Mouse (Mus musculus): Measurements from ENCODE around the gene Chrna9. TPM values are rescaled to one million over a fixed set of nuclear protein-coding genes. Genes with fewer than 3 reads are reported as not detected.

Gene Chrna9
- polyA plus RNA-seq (2012; rRNA removed) (0.45 and 0.69 TPM in 2 replicates), polyA plus RNA-seq (2014; fragmentation: Nextera tagmentation; extraction: Ambion mirVana) (0.33 TPM in 1 of 2 replicates, not detected in the other)

GRCm38 (mm10) chr5:65934783-65935182 is at the start of gene Chrna9:
Chrna9 (plus strand) TSS chr5:65934921.
- Histone ChIP-seq H3K27me3 (ENCODE audit: control insufficient read depth, insufficient read depth, low read length) (no peaks in the 10 kb centered on the region), H3K9me3 (ENCODE audit: control insufficient read depth, low read length) (no peaks in the 10 kb centered on the region), H3K4me2 (replicated peaks; ENCODE audit: low read depth, low read length, severe bottlenecking) (no peak within 1 kb of the TSS), H3K36me3 (ENCODE audit: control insufficient read depth, insufficient read depth, low read length) (no peaks in the 10 kb centered on the region), H3K27ac (replicated peaks; ENCODE audit: low read depth, low read length) (no peak within 1 kb of the TSS), H3K4me1 (ENCODE audit: control insufficient read depth, insufficient read depth, low read length) (no peaks in the 10 kb centered on the region), H3K4me3 (replicated peaks; ENCODE audit: low read length) (no peak within 1 kb of the TSS), H3K9ac (ENCODE audit: low read depth, low read length, severe bottlenecking) (no peak within 1 kb of the TSS)
- ATAC-seq (ENCODE audit: low FRiP score, low read depth) (no peak), DNase-seq (ENCODE audit: low spot score) (no peak)
- 91% methylated on average over 5 of the region's 5 CpGs for WGBS
- TF ChIP-seq POLR2A (IDR thresholded peaks at IDR 0.05; ENCODE audit: borderline replicate concordance, extremely low read depth, insufficient read depth, insufficient read length) = no peak

- no peak overlapping the region for H3K4me3 ChIP-seq (replicated peaks; ENCODE audit: low read length)
- H3K4me2 ChIP-seq (replicated peaks; ENCODE audit: low read depth, low read length, severe bottlenecking) = no peak overlapping the region
- no peak overlapping the region for H3K9ac ChIP-seq (ENCODE audit: low read depth, low read length, severe bottlenecking)
- no peak overlapping the region for H3K27ac ChIP-seq (replicated peaks; ENCODE audit: low read depth, low read length)
- DNase-seq (ENCODE audit: low spot score) (no peak), ATAC-seq (ENCODE audit: low FRiP score, low read depth) (no peak)
- H3K4me1 ChIP-seq (ENCODE audit: control insufficient read depth, insufficient read depth, low read length) = peaks cover 4% of the 10 kb centered on the region; the same call in 1 of the 2 replicates
- H3K36me3 ChIP-seq (ENCODE audit: control insufficient read depth, insufficient read depth, low read length) = no peaks in the 10 kb centered on the region
- TF ChIP-seq POLR2A (IDR thresholded peaks at IDR 0.05; ENCODE audit: borderline replicate concordance, extremely low read depth, insufficient read depth, insufficient read length) = no peak
- no peaks in the 10 kb centered on the region for H3K9me3 ChIP-seq (ENCODE audit: control insufficient read depth, low read length)
- H3K27me3 ChIP-seq (ENCODE audit: control insufficient read depth, insufficient read depth, low read length) = no peaks in the 10 kb centered on the region
- 89% methylated on average over 15 of the region's 15 CpGs for WGBS
Measured at GRCm38 (mm10) chr5:65885699-65886443, 48.9 kb upstream of the Chrna9 start.

- no peaks in the 10 kb centered on the region for H3K27me3 ChIP-seq (ENCODE audit: control insufficient read depth, insufficient read depth, low read length)
- H3K27ac ChIP-seq (replicated peaks; ENCODE audit: low read depth, low read length) = no peak overlapping the region
- no peak overlapping the region for H3K4me2 ChIP-seq (replicated peaks; ENCODE audit: low read depth, low read length, severe bottlenecking)
- TF ChIP-seq POLR2A (IDR thresholded peaks at IDR 0.05; ENCODE audit: borderline replicate concordance, extremely low read depth, insufficient read depth, insufficient read length) = no peak
- 0 out of 2 replicates have a peak, but pooled peaks cover 4% of the 10 kb centered on the region for H3K4me1 ChIP-seq (ENCODE audit: control insufficient read depth, insufficient read depth, low read length)
- ATAC-seq (ENCODE audit: low FRiP score, low read depth) (no peak), DNase-seq (ENCODE audit: low spot score) (no peak)
- no peaks in the 10 kb centered on the region for H3K36me3 ChIP-seq (ENCODE audit: control insufficient read depth, insufficient read depth, low read length)
- no peak overlapping the region for H3K4me3 ChIP-seq (replicated peaks; ENCODE audit: low read length)
- no peak overlapping the region for H3K9ac ChIP-seq (ENCODE audit: low read depth, low read length, severe bottlenecking)
- 90% methylated on average over 5 of the region's 5 CpGs for WGBS
- H3K9me3 ChIP-seq (ENCODE audit: control insufficient read depth, low read length) = no peaks in the 10 kb centered on the region
Measured at GRCm38 (mm10) chr5:65888102-65888501, 46.6 kb upstream of the Chrna9 start.

- no peaks in the 10 kb centered on the region for H3K4me1 ChIP-seq (ENCODE audit: control insufficient read depth, insufficient read depth, low read length)
- no peaks in the 10 kb centered on the region for H3K27me3 ChIP-seq (ENCODE audit: control insufficient read depth, insufficient read depth, low read length)
- H3K4me3 ChIP-seq (replicated peaks; ENCODE audit: low read length) = no peak overlapping the region
- H3K9me3 ChIP-seq (ENCODE audit: control insufficient read depth, low read length) = no peaks in the 10 kb centered on the region
- DNase-seq (ENCODE audit: low spot score) (no peak), ATAC-seq (ENCODE audit: low FRiP score, low read depth) (no peak)
- no peak overlapping the region for H3K27ac ChIP-seq (replicated peaks; ENCODE audit: low read depth, low read length)
- no peak for TF ChIP-seq POLR2A (IDR thresholded peaks at IDR 0.05; ENCODE audit: borderline replicate concordance, extremely low read depth, insufficient read depth, insufficient read length)
- no peak overlapping the region for H3K9ac ChIP-seq (ENCODE audit: low read depth, low read length, severe bottlenecking)
- no peak overlapping the region for H3K4me2 ChIP-seq (replicated peaks; ENCODE audit: low read depth, low read length, severe bottlenecking)
- no peaks in the 10 kb centered on the region for H3K36me3 ChIP-seq (ENCODE audit: control insufficient read depth, insufficient read depth, low read length)
- WGBS = 58% methylated on average over 5 of the region's 5 CpGs
Measured at GRCm38 (mm10) chr5:65888998-65889397, 45.7 kb upstream of the Chrna9 start.

- ATAC-seq (ENCODE audit: low FRiP score, low read depth) = no peak
- Histone ChIP-seq H3K4me3 (replicated peaks; ENCODE audit: low read length) (no peak overlapping the region), H3K4me1 (ENCODE audit: control insufficient read depth, insufficient read depth, low read length) (no peaks in the 10 kb centered on the region), H3K9me3 (ENCODE audit: control insufficient read depth, low read length) (no peaks in the 10 kb centered on the region), H3K36me3 (ENCODE audit: control insufficient read depth, insufficient read depth, low read length) (no peaks in the 10 kb centered on the region), H3K9ac (ENCODE audit: low read depth, low read length, severe bottlenecking) (no peak overlapping the region), H3K27me3 (ENCODE audit: control insufficient read depth, insufficient read depth, low read length) (no peaks in the 10 kb centered on the region), H3K4me2 (replicated peaks; ENCODE audit: low read depth, low read length, severe bottlenecking) (no peak overlapping the region), H3K27ac (replicated peaks; ENCODE audit: low read depth, low read length) (no peak overlapping the region)
- no peak for TF ChIP-seq POLR2A (IDR thresholded peaks at IDR 0.05; ENCODE audit: borderline replicate concordance, extremely low read depth, insufficient read depth, insufficient read length)
- no peak for DNase-seq (ENCODE audit: low spot score)
- WGBS = 78% methylated on average over 14 of the region's 14 CpGs
Measured at GRCm38 (mm10) chr5:65891251-65891826, 43.4 kb upstream of the Chrna9 start.
